Mouse (Mus musculus) thymus, postnatal 4 days (tissue): Measurements from ENCODE around the gene Ppp1r18.
"Not testable (repeated sequence)": the region's sequence is repeated elsewhere in the genome, so short reads cannot be mapped to it uniquely, and the experiment has no call there.

Source experiments
- DNase-seq: peaks from one replicate; pipeline ENCODE4 v3.0.0; 2021

Ppp1r18 gene

DNA sequence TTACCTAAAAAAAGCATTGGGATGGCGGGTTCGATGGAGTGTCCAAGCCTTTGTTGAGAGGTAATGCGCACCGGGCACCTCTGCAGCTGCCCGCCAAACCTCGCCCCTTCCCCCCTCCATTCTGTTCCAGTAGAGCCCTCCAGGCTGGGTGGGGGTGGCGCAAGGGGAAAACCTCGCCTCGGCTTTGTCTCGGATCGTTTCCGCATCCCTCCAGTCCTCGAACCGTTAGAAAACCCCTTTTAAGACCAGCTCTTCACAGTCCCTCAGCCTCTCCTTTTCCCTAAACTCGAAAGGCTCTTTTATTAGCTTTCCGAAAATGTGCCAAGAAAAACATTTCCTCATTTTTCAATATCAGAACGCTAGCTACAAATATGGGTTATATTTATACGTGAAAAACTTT, 27.9 kb upstream of the Ppp1r18 start:
- peak; percentile 81 for DNase-seq

DNA sequence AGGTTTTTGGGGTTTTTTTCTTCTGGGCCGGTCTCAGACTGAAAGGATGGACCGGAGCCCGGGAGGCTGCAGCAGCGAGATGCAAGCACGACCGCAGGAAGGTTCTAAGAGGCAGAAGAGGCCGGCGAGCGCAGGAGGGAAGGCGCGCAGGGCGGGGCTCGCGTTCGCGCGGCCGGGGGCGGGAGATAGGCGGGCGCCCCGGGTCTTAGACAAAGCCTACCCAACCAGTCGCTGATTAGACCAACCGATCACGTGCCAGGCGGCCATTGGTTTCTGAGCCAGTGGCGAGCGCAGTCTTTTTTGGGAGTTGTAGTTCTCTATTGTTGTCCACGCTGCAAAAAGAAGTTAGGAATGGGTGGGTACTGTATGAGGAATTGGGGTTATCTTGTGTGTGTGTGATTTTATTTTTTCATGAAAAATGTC, 27.3 kb upstream of the Ppp1r18 start, which contains the start of gene Tubb5:
Gene Tubb5, minus strand, starts transcription at position 185 of the 423 bp plus-strand sequence.
- peak; percentile 96 for DNase-seq

DNA sequence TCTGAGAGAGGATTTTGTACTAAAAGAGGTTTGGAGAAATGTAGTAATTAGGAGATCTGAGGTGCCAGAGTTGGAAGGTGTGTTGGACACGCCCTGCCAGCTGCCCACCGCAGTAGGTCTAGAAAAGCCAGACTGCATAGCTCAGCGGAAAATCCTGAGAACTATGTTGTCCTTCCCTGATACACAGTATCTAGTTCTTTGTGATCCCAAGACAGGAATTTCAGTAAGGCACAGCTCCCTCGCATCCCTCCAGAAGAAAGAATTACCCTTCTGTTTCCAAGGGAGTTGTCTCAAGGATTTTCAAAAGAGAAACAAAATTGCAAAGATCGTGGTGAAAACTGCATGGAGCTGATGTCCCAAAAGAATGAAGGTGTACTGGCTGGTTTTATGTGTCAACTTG, 26.8 kb upstream of the Ppp1r18 start:
- DNase-seq: no peak

DNA sequence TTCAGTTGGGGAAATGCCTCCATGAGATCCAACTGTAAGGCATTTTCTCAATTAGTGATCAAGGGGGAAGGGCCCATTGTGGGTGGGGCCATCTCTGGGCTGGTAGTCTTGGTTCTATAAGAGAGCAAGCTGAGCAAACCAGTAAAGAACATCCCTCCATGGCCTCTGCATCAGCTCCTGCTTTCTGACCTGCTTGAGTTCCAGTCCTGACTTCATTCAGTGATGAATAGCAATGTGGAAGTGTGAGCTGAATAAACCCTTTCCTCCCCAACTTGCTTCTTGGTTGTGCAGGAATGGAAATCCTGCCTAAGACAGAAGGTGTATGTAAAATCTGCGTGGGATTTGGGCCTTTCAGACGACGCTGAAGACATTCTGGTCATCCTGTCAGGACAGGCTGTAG, 26.4 kb upstream of the Ppp1r18 start:
- DNase-seq: not testable (repeated sequence)

DNA sequence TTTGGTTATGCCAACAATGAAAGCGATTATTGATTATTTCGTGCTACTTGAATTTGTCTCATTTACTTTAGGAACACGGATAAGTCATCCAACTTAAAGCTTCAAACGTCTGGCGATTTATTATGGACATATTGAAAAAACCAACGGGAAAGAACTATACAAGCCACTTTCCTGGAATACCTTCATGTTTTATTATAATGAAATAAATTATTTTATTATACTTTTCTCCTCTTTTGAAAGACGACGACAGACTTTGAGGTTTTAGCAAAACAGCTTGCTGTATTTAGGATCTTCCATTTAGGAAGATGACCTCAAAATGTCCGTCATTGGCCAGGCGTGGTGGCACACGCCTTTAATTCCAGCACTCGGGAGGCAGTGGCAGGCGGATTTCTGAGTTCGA, 24.8 kb upstream of the Ppp1r18 start:
- DNase-seq: no peak

DNA sequence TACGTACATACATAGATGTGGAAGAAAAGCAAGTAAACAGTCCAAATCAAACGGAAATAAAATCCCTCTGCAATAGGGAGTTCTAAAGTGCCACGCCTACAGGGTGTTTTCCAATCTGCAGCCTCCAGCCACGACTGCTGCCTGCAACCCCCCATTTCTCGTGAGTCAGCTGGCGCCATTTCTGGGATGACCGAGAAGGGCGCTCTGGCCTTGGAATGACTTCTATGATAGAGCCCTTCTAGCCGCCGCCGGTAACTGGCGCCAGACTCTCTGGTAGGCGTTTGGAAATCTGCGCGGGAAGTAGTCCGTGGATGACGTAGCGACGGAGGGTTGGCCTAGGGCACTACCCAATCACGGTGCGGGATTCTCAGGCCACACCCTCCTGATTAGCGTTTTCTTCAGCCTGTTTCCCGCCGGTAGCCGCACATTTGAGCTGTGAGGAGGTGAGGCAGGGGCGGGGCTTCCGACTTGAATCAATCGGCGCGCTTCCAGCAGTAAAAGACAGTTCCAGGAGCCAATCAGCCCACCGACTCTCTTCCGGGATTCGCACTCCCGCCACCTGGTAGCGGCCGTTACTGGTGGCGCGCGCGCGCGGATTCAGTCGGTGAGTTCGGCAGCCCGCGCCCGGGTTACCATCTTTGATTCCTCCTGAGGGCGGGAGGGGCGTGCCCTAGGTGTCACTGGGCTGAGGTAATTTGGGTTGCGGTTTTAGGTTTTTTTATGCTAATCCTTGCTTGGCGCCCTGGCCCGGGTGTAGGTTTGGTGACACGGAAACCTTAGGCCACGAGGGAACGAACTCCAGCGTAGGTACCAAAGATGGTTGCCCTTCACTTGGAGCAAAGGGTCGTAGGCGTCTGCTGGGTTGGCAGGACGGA, 24.1 kb upstream of the Ppp1r18 start, which contains the start of gene Mdc1:
Gene Mdc1, plus strand, starts transcription at position 440 of the 875 bp plus-strand sequence.
- peak; percentile 99 for DNase-seq

DNA sequence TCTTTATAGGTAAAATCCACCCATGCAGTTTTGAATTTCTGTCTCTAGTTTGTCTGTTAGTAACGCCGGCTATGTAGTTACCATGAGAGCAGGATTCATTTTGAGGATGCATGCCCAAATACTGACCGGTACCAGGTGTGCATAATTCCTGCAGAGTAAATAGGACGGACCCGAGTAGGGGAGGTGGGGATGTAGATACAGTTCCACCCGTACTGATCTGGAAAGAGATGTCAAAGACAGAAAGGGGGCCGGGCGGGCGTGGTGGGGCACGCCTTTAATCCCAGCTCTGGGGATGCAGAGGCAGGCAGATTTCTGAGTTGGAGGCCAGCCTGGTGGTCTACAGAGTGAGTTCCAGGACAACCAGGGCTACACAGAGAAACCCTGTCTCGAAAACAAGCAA, 23.4 kb upstream of the Ppp1r18 start:
- no peak for DNase-seq

DNA sequence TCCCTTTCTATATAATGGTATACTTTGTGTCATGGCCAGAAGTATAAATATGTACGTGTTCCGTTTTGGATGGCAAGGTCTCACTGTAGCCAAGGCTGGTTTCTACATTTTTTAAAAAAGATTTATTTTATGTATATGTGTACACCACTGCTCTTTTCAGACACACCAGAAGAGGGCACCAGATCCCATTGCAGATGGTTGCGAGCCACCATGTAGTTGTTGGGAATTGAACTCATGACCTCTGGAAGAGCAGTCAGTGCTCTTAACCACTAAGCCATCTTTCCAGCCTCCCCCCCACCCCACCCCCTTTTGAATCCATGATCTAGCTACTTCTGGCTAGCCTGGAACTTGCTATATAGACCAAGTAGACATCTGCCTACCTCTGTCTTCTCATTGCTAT, 21.9 kb upstream of the Ppp1r18 start:
- no peak for DNase-seq

DNA sequence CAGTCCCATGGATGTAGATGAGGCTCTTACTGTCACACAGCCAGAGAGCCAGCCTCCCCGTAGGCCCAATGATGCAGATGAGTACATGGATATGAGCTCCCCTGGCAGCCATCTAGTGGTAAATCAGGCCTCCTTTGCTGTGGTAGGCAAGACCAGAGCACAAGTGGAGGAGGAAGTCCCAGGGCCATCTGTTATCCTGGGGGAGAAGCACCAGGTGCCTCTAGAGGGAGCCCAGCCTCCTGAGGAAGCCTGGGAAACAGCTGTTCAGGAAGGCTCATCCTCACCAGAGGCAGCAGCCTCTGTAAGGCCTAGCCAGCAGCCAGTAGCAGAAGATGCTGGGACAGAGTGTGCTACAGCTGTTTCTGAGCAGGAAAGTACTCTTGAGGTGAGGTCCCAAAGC, 17.3 kb upstream of the Ppp1r18 start:
- no peak for DNase-seq

DNA sequence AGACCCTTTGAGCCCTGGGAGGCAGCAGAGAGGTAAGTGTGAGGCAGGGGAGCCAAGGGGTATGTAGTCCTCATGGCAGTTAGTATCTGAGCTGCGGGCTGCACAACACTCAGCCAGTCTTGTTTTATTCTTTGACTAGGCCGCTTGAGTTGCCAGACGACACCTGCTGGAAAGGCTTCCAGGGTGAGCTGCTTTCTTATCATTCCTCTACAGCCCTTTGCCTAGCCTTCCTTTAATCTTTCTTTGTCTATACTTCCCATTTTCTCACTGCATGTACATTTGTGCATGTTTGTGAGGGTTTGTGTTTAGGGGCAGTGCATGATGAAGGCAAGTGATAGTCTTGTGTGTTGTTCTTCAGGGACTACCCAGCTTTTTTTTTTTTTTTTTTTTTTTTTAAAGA, 14.4 kb upstream of the Ppp1r18 start:
- no peak for DNase-seq

DNA sequence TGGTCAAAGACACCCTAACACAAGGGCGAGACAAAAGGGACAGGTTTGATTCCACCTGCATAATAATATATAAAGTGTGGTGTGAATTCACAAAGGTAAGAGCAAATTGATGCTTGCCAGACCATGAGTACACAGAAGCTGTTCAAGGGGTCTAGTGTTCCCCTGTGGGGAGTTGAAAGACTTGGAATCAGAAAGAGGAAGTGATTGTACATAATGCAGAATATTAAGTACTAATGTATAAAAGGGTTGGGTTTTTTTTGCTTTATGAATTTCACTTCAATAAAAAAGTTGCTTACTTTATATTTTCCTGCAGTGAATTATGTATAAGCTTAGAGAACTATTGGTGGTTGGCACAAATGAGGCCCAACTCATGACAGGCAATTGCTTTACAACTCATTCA, 6.0 kb upstream of the Ppp1r18 start:
- DNase-seq: no peak

DNA sequence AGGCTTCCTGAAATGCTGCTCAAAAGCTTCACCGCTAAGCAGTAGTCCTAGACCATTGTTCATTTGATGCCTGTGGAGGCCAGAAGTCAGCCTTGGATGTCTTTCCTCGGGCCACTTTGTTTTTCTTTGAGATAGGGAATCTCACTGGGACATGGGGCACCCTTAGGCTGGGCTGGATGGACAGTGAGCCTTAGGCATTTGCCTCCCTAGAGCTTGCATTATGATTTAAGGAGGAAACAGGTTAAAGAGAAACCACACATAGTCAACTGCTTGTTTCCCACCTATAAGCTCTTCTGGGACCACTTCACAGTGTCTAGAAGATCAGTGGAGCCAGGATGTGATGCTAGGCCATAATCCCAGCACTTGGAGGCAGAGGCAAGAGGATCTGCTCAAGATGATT, 5.6 kb upstream of the Ppp1r18 start:
- DNase-seq: no peak

DNA sequence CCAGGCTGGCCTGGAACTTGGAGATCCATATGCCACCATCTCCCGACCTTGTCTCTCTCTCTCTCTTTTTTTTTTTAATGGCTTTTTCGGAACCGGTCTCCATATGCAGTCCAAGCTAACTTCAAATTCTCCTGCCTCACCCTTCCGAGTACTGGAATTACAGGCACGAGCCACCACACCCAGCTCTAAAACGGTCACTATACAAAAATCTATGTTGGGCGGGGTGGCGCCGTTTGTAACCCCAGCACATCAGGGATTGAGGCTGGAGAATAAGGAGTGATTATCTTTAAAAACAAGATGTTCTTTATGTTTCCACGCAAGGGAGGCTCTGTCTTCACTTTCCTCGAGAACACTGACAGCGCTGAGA, 4.6 kb upstream of the Ppp1r18 start:
- no peak for DNase-seq

DNA sequence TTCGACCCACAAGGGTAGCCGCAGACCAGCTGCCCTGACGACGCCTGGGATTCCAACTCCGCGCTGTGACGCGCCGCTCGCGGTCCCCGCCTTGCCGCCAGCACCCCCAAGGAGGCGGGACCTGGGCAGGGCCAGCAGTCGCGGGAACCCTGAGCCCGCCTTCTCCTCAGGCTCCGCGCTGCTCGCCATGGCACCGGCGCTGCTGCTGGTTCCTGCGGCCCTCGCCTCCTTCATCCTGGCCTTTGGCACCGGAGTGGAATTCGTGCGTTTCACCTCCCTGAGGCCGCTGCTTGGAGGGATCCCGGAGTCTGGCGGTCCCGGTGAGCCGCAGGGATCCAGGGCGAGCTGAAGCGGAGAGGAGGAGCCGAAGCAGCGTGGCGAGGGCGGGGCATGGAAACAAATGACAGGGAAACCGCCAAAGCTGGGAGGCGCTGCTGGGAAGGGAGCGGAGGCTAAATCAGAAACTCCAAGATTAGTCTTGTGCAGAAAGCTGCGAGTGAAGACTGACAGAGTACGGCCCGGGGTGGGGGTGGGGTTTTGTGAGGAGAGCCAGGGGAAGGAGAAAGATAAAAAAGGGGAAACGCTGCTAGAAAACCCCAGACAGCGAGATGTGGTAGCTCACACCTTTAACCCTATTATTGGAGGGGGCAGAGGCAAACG, 4.1 kb upstream of the Ppp1r18 start, which contains the start of gene Nrm:
Gene Nrm, plus strand, starts transcription at position 121 of the 660 bp plus-strand sequence.
- peak; percentile 87 for DNase-seq

DNA sequence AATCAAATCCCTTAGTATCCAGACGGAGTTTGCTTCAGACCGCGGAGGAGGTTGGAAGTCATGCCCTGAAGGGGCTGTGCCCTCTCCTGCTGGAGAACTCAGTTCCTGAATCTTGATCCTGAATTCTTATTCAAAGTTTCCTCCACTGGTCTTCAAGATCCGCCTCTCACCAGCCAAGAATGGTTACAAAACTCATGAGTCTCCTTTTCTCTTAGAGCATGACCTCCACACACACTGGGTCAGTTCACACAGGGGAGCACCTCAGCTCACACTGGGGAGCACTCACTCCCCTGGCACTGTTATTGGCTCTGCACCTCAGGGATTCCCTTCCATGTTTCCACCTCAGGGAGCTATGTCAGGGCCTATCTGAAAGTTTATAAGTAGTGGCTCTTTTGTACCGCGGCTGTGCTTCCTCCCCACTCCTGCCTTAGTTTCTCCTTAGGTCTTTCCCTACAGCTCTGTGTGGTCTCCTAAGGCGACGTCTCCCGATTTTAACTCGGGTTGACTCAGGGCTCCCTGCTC, 500 bp upstream of the Ppp1r18 start:
- no peak for DNase-seq

DNA sequence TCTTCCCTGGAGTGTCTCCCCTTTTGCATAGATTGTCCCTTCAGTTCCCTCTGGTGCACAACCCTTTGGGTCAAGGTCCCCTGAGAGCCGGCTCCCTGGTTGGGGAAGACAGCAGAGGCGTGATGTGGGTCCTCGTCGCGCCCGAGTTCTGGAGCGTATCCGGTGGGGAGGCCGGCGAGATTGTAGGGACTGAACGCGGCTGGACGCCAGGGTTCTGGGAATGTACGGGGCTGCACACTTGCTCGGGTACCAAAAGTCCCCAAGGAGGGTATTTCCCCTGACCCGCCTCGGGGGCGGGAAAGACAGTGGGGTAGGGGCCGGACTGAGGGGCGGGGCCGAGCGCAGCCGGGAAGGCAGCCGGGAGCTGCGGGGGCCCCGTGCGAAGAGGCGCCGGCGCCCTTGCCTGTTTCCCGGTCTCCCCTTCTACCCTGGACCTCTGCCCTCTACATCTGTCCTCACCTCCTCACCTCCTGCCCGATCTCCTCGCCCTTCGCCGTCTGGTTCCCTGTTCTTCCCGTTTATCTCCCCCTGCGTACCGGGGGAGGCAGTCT, 963 bp downstream of the Ppp1r18 start:
- DNase-seq: peak; percentile 68

DNA sequence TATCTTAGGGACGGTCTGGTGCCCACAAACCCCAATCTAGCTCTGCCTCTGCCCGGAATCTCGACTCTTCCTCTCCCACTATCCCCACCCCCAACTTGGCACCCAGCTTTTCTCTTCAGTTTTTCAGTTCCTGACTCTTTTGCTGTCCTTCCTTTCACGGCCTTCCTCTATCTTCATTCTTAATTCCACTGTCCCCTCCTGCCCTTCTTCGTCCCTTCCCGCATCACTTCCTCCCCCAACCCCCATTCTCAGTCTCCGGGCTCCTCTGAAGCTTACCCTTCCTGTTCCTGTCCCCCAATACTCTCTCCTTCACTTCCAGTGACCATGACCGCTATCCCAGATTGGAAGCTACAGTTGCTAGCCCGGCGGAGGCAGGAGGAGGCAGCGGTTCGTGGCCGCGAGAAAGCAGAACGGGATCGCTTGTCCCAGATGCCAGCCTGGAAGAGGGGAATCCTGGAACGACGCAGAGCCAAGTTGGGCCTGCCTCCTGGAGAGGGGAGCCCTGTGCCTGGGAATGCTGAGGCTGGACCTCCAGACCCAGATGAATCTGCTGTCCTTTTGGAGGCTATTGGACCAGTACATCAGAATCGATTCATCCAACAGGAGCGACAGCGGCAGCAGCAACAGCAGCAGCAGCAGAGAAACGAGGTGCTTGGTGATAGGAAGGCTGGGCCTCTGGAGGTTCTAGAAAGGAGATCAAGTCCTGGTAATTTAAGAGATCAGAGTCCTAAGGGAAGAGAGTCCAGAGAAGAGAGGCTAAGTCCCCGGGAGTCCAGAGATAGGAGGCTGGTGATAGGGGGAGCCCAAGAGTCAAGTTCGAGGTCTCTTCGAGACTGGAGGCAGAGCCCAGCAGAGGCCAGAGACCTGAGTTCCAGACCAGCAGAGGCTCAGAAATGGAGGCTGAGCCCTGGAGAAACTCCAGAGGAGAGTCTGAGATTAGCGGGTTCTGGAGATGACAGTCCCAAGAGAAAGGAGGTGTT, 1.8 kb downstream of the Ppp1r18 start:
- peak; percentile 73 for DNase-seq

DNA sequence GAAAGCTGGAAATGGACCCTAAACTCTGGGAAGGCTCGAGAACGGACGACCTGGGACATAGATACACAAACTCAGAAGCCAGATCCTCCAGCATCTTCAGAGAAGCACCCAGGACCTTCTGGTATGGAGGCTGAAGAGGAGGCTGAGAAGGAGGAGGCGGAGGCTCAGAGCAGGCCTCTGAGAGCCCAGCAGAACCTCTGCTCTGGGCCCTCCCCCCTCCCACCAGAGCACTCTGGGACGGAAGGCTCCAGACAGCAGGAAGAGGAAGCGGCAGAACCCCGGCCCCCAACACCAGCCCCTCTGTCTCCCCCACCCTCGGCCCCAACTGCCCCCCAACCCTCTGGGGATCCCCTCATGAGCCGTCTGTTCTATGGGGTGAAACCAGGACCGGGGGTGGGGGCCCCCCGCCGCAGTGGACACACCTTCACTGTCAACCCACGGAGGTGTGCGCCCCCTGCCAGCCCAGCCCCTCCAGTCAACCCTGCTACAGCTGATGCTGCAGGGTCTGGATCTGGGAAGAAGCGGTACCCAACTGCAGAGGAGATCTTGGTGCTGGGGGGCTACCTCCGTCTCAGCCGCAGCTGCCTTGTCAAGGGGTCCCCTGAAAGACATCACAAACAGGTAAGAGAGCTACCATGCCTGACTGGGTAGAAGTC, 2.9 kb downstream of the Ppp1r18 start:
- peak; percentile 74 for DNase-seq

DNA sequence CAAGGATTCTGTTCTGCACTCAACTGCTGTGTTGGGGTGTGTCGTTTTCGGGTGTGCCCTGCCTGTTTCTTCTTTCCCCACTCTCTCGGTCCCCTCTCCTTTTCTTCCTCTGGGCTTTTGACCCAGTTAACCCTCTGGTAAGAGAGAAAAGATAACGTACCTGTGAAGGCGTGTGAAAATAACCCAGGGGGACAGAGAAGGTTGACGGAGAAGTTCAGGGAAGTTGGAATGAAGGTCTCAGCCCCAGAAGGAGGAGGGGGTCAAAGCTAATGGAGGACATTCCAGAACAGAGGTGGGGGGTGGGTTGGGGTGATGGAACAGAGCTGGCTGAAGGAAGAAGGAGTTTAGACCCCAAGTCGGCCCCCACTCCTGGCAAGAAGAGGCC, 3.6 kb downstream of the Ppp1r18 start:
- no peak for DNase-seq

DNA sequence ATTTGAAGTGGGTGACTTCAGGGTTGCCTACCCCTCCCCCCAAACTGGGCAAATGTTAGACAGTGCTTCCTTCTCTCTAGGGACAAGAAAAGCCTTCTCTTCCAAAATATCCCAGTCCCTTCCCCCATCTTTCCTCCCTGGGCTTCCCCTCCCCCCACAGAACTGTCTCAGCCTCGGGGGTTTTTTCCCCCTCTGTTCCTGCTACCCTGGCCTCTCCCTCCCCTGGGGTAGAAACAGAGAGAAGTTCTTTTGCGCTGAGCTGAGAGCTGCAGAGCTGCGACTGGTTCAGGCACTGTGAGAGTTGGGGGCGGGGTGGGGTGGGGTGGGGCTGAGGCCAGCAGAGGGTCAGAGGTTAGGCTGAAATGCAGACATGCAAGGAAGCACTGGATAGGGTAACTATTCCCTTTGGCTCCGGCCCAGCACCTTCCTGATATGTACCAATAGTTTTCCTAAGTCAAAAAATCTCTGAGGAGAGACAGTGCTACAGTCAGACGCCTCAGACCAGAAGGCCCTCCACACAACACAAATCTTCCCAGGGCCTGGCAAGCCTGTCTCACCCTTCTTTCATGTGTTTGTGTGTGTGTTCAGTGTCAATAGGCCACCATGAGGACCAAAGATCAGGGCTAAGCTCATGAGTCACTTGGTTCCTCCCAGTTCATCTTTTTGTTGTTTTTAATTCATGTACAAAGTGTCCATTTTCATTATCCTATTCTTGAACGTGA, 4.1 kb downstream of the Ppp1r18 start:
- DNase-seq: peak; percentile 62
